Mouse (Mus musculus): ENCODE data around the gene Cnr1.

The Cnr1 gene

DNA sequence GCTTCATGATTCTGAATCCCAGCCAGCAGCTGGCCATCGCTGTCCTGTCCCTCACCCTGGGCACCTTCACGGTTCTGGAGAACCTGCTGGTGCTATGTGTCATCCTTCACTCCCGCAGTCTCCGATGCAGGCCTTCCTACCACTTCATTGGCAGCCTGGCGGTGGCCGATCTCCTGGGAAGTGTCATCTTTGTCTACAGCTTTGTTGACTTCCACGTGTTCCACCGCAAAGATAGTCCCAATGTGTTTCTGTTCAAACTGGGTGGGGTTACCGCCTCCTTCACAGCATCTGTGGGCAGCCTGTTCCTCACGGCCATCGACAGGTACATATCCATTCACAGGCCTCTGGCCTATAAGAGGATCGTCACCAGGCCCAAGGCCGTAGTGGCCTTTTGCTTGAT, 19.5 kb downstream of the Cnr1 start:
- DNase-seq = no peak

DNA sequence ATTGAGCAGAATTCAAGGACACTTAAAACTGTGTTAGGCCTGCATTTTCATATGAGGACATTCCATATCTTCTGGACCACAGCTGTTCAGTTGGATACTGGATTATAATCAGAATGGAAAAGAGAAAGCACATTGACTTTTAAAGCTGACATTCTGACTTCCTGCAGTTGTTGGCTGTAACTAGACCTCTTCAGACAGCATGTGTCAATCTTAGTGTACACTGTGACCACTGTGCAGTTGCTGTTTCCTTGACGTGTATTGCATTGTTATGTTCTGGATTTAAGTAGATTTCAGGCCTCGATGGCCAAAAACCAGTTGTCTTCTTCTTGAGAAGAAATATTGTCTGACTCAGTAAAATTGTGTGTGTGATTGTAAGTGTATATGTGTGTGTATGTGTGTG, 21.3 kb downstream of the Cnr1 start:
- no peak for DNase-seq

DNA sequence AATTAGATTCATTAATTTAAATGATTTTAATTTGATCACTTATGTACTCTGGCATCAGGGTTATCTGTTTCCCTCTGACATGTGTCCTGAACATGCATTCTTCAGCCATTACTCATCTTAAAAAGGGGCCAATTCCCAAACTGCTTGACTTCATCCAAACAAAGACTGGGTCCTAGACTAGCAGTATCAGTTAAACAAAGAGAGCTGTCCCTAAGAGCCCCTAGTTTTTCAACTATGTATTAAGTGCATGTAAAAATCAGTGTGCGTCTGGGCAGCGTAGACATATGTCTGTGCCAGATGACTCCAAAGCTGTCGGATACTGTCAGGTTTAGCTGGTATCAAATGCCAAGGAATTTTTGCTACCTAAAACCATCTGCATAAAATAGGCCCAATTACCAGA, 23.2 kb downstream of the Cnr1 start:
- no peak for DNase-seq

DNA sequence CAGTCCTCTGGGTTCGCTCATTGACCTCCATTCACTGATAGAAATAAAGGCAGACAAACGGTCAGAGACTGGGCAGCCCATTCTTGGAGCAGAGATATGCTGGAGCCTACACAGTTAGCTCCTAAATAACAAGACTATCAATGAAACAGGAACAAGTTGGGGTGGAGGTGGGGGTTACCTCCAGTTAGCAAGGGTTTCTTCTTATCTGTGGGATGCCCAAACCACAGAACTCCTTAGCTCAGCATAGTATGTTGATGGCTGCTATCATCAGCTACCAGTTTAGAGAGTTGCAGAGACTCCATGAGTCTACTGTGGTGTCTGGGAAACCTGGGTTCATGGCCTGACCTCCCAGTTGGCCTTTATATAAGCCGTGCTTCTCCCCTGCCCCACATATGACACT, 33.0 kb downstream of the Cnr1 start:
- no peak for DNase-seq

DNA sequence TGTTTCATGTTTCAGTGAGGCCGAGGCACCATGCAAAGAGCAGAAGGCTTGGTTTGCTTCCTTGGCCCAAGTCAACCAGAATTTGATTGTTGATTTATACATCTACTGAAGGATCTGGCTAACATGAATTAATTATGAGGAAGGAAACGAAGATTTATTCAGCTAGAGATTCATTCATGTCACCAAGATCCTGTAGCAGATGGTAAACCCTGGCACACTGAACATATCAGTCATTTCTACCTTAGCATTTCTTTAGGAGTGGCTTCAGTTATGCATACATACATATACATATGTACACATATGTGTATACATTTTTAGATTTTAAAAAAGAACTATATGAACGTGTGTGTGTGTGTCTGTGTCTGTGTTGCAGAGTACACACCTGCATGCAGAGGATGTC, 34.1 kb downstream of the Cnr1 start:
- DNase-seq = no peak

DNA sequence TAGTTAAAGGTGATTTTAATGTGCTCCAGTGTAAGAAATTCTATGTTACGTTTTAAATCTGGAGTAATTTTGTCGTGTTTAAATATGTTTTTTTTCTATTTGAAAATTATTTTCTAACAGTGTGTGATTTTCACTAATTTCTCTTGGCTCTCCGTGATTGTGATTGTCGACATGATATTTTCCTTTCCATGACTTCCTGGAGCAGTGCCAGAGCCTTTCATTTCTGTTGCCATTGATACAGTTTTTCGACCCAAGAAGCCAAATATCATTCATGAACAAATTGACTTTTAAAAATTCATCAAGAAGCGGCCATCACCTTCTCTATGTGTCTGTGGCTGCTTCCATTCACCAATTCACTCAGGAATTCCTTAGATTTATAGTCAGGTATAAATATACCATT, 35.4 kb downstream of the Cnr1 start:
- no peak for DNase-seq

DNA sequence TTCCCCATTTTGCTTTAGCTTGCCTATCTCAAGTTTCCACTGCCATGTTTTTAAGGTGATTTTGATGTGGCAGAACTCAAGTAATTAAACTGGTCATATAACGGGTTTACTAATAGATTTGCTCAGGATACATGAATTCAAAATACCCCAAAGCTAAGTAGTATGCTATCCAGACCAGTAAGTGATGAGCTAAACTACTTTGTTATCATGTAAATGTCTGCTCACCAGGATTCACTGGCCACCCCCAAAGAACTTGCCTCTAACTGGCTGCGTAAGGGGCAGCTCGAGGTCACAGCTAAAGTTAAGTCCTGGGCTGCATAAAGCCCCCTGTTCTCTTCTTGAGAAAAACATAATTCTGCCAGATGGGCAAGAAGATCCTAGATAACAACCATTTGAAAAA, 46.3 kb downstream of the Cnr1 start:
- no peak for DNase-seq

DNA sequence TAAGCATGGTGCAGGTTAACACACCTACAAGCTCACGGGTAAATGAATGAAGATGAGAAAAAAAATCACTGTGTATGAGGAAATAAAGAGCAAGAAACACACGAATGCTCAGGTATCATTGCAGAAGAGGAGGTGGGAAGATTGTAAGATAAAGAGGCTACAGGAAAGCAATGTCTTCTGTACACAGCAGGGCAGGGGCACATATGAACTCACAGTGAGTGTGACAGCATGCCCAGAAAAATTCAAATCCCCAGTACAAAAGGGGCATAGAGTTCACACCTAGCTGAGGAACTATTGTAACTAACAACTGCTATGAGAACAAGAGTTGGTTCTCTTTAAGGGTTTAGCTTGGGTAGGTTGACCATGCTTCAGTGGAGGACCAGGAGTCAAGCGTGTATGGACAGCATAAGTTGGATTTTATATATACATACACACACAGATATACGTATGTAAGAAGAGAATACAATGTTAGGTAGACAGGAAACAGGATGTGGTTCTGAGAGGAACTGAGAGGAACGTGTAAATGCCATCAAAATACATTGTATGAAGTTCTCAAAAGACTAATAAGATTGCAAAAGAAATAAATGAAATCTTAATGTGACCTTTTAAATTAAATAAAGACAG, 64.2 kb downstream of the Cnr1 start:
- no peak for DNase-seq

DNA sequence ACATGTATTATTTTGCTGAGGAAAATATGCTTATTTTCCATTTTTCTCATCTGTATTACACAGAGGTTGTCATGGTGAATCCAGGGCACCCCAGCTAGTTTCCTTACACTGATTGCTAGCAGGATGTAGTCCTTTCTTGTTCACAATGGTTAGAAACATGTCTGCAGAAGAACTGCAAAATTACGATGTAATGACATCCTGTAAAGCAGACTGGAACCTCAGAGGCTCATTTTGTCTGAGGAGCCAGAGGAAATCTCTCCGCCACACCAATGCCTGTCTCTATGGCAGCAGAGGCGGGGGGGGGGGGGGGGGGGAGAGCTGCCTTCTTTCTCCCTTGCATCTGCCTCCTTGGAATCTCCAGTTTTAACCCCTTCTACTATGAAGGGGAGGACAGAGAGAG, 68.3 kb downstream of the Cnr1 start:
- no peak for DNase-seq

DNA sequence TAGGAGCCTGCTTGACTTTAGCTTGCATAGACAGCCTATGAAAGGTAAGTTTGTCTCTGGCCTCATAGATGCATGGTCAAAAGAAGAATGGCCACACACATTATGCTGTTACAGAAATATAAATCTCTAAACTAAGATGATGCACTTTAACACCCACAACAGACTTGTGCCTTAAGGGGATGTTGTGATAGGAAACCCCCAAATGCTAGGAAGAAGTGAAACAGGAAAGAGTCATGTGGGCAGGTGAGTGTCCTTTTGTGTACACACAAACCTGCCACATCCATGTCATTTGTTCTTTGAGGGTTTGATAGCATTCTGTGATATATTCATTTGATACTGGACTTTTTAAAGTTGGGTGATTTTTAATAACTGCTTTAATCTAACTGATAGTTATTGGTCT, 72.0 kb downstream of the Cnr1 start:
- DNase-seq = no peak

Measured in right cerebral cortex, postnatal 25 days (tissue).